Mouse (Mus musculus): ENCODE measurements at regions not wholly inside any gene's neighbourhood (a gene's known extent, or its start where the extent isn't known, plus 50 kb on each side); places are given as distances from the start of the nearest gene placed in this dataset.

DNA sequence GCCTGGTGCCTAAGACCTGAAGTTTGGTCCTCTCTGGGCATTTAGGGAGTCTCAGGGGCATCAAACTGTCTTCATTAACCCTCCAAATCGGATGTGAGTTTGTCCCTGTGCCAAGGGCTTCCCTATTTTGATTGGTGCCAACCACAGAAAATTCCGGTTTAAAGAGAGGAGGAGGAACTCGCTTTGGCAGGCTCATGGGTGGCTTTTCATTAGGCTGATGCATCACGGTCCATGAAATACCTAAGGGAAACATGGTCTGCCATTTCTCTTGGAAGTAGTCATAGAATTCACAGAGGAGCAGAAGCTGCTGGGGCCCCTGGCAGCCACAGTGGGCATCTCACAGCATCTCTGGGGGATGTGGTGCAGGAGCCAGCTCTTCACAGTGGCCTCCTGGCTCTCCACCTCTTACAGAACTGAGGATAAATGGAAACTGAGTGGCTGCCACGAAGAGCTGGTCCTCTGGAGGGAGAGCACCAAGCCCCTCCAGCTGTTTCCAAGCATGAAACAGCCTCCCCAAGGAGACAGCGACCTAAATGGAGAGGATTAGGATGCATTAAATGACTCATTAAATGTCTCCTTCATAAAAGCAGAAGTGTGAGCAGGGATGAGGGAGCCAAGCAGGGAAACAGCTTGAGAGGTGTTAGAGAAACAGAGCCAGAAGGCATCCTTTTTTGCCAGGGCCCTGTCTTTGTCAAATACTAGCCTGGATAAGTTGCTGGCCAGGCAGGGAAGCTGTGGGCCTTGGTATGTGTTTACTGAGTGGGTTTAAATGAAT, 277.9 kb downstream of the Glrx3 start:
- WGBS: 62% methylated on average over 6 of the region's 6 CpGs
- H3K4me2 ChIP-seq: no peak overlapping the region
- H3K36me3 ChIP-seq: no peaks in the 10 kb centered on the region
- no peak overlapping the region for H3K27ac ChIP-seq
- H3K9me3 ChIP-seq: no peaks in the 10 kb centered on the region
- H3K4me1 ChIP-seq: no peaks in the 10 kb centered on the region
- no peaks in the 10 kb centered on the region for H3K27me3 ChIP-seq (replicated peaks)
- H3K4me3 ChIP-seq (replicated peaks): no peak overlapping the region
- no peak overlapping the region for H3K9ac ChIP-seq
- ATAC-seq (ENCODE audit: insufficient read depth, low FRiP score, low read depth): no peak

- no peaks in the 10 kb centered on the region for H3K36me3 ChIP-seq
- no peak overlapping the region for H3K4me2 ChIP-seq
- WGBS: 45% methylated on average over 7 of the region's 7 CpGs
- no peaks in the 10 kb centered on the region; the same call in 1 of the 2 replicates for H3K4me1 ChIP-seq
- H3K9ac ChIP-seq: no peak overlapping the region
- H3K27me3 ChIP-seq (replicated peaks): no peaks in the 10 kb centered on the region
- no peaks in the 10 kb centered on the region for H3K9me3 ChIP-seq
- ATAC-seq (ENCODE audit: insufficient read depth, low FRiP score, low read depth): no peak
- H3K27ac ChIP-seq: no peak overlapping the region
- H3K4me3 ChIP-seq (replicated peaks): no peak overlapping the region
These were observed 286.1 kb downstream of the Glrx3 start for GRCm38 (mm10) chr7:137723361-137724040.

GRCm38 (mm10) chr7:137726031-137726430, 288.6 kb downstream of the Glrx3 start:
- 56% methylated on average over 7 of the region's 7 CpGs for WGBS
- H3K9me3 ChIP-seq: no peaks in the 10 kb centered on the region

DNA sequence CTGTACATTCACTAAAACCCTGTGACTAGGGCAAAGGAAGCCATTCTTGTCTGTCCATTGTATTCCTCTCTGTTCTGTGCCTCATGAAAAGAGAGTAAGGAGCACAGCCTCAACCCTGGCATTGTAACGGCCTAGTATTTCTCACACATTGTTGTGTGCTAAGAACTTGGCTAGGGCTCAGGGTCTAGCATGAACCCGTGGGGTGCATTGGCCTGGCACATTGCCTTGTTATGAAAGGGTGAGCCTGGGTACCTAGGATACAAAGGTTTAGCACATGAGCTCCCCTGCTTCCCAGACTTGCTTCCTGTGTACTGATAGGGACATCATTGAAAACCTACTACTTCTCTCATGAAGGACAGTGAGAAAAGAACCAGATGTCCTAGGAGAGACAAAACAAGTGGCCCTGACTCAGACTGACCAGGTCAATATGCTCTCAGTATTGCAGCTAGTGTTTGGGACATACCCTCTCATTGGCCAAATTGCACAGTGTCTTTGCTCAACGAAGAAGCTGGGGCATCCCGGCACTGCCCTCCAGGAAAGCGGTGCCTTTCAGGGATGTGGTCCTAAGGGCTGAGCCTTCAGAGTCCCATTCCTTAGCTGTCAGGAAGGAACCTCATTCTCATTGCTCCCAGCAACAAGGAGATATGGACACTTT, 298.6 kb downstream of the Glrx3 start:
- Histone ChIP-seq H3K27ac (no peak overlapping the region), H3K9me3 (no peaks in the 10 kb centered on the region), H3K4me2 (no peak overlapping the region), H3K9ac (no peak overlapping the region), H3K4me3 (replicated peaks) (no peak overlapping the region), H3K4me1 (no peaks in the 10 kb centered on the region), H3K27me3 (replicated peaks) (no peaks in the 10 kb centered on the region), H3K36me3 (no peaks in the 10 kb centered on the region)
- no peak for ATAC-seq (ENCODE audit: insufficient read depth, low FRiP score, low read depth)
- WGBS: 87% methylated on average over 5 of the region's 5 CpGs

More at GRCm38 (mm10) chr7:137726031-137726430, 288.6 kb downstream of the Glrx3 start:
- no peaks in the 10 kb centered on the region; the same call in 1 of the 2 replicates for H3K4me1 ChIP-seq
- H3K27ac ChIP-seq: no peak overlapping the region
- no peaks in the 10 kb centered on the region for H3K27me3 ChIP-seq (replicated peaks)
- H3K9ac ChIP-seq: no peak overlapping the region
- H3K4me3 ChIP-seq (replicated peaks): no peak overlapping the region
- peak; percentile 31; the same call in 1 of the 2 replicates for ATAC-seq (ENCODE audit: insufficient read depth, low FRiP score, low read depth)
- no peak overlapping the region for H3K4me2 ChIP-seq
- H3K36me3 ChIP-seq: no peaks in the 10 kb centered on the region

- Histone ChIP-seq H3K4me2 (no peak overlapping the region), H3K9me3 (no peaks in the 10 kb centered on the region), H3K9ac (no peak overlapping the region), H3K36me3 (no peaks in the 10 kb centered on the region), H3K4me1 (no peaks in the 10 kb centered on the region), H3K27ac (no peak overlapping the region), H3K4me3 (replicated peaks) (no peak overlapping the region), H3K27me3 (replicated peaks) (no peaks in the 10 kb centered on the region)
- no peak for ATAC-seq (ENCODE audit: insufficient read depth, low FRiP score, low read depth)
- WGBS: 56% methylated on average over 3 of the region's 3 CpGs
These were observed 304.3 kb downstream of the Glrx3 start for GRCm38 (mm10) chr7:137741702-137742101.

DNA sequence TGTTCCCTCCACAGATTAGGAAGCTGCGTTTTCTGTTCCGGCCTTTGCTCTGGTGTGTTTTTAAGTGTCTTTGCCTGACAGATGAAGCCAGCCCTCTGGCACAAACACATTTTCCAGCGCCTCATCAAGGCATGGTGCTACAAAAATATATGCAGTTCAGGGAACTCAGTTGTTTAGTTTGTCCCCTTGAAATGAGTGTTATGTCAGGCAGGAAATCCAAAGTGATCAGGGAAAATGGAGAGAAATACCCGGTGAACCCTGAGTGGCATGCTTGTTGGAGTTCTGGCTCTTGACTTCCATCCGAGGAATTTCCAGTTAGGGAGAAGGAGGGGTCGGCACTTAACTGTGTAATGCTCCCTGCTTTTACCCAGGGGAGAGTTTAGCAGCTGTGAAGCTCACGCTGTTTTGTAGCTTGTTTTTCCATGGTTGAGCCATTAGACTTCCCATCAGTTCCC, 304.9 kb downstream of the Glrx3 start:
- H3K4me3 ChIP-seq (replicated peaks): no peak overlapping the region
- H3K4me1 ChIP-seq: no peaks in the 10 kb centered on the region
- no peak overlapping the region for H3K27ac ChIP-seq
- no peaks in the 10 kb centered on the region for H3K9me3 ChIP-seq
- no peak overlapping the region for H3K4me2 ChIP-seq
- WGBS: 34% methylated on average over 7 of the region's 7 CpGs
- H3K27me3 ChIP-seq (replicated peaks): no peaks in the 10 kb centered on the region
- no peak for ATAC-seq (ENCODE audit: insufficient read depth, low FRiP score, low read depth)
- H3K9ac ChIP-seq: no peak overlapping the region
- H3K36me3 ChIP-seq: no peaks in the 10 kb centered on the region

DNA sequence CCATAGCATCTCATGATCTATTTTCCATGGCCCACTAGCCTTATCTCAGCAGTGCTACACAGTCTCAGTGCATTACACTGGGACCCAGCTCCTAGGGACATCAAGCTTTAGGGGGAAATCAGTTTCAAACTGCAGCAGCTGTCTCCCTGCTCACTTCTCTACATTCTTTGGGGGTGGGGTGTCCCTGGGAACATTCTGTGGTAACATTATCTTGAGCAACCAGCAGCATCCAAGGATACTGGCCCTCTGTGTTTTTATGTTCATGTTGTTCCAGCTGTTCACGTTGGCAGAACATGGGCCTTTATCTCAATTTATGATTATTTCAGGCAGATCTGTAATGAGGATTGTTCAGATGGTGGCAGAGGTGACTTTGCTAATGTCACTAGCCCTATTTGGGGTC, 308.2 kb downstream of the Glrx3 start:
- Histone ChIP-seq H3K4me2 (no peak overlapping the region), H3K9ac (no peak overlapping the region), H3K4me3 (replicated peaks) (no peak overlapping the region), H3K9me3 (no peaks in the 10 kb centered on the region), H3K36me3 (no peaks in the 10 kb centered on the region), H3K27me3 (replicated peaks) (no peaks in the 10 kb centered on the region), H3K27ac (no peak overlapping the region), H3K4me1 (no peaks in the 10 kb centered on the region)
- WGBS: 73% methylated on average over 1 of the region's 1 CpGs
- no peak for ATAC-seq (ENCODE audit: insufficient read depth, low FRiP score, low read depth)

DNA sequence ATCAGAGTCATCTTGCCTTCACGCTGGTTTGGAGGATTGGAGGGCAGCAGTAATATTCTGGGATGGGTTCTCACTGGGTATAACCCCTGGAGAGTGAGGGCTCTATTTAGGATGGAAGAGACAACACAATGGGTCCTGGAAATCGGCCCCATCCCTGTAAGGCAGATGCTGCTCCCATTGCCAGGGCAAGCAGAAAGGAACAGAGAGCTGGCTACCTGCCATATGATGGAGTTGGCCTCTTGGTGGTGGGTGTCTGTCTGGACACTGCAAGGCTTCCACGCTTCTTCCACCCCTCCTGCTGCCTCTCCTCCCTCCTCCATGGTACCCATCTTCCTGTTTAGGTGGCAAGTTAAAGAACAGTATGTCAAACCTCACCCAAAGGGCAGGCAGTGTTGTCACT, 308.6 kb downstream of the Glrx3 start:
- ATAC-seq (ENCODE audit: insufficient read depth, low FRiP score, low read depth): no peak
- H3K4me1 ChIP-seq: no peaks in the 10 kb centered on the region
- no peaks in the 10 kb centered on the region for H3K36me3 ChIP-seq
- H3K9ac ChIP-seq: no peak overlapping the region
- H3K9me3 ChIP-seq: no peaks in the 10 kb centered on the region
- H3K27me3 ChIP-seq (replicated peaks): no peaks in the 10 kb centered on the region
- no peak overlapping the region for H3K4me3 ChIP-seq (replicated peaks)
- 76% methylated on average over 3 of the region's 3 CpGs for WGBS
- H3K27ac ChIP-seq: no peak overlapping the region
- H3K4me2 ChIP-seq: no peak overlapping the region

- 65% methylated on average over 7 of the region's 7 CpGs for WGBS
- H3K9ac ChIP-seq: no peak overlapping the region
- no peaks in the 10 kb centered on the region for H3K4me1 ChIP-seq
- no peaks in the 10 kb centered on the region for H3K9me3 ChIP-seq
- ATAC-seq (ENCODE audit: insufficient read depth, low FRiP score, low read depth): no peak
- no peak overlapping the region for H3K27ac ChIP-seq
- no peak overlapping the region for H3K4me2 ChIP-seq
- H3K27me3 ChIP-seq (replicated peaks): no peaks in the 10 kb centered on the region
- H3K36me3 ChIP-seq: no peaks in the 10 kb centered on the region
- no peak overlapping the region for H3K4me3 ChIP-seq (replicated peaks)
These were observed 311.5 kb downstream of the Glrx3 start for GRCm38 (mm10) chr7:137748936-137749335.

DNA sequence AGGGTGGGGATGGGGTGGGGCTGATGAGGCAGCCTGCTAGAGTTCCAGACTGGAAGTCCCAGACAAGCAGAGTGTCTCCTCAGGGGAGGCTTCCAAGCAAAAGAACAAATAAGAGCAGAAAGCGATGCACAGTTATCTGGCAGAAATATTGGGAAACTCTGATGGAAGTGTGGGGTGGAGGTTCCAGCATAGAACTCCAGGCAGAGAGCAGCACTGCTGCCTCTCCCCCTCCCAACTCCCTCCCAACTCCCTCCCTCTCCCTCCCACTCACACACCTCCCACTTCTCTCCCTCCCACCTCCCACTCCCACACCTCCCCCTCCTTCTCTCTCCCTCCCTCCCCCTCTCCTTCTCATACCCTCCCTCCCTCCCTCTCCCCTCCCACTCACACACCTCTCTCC, 313.3 kb downstream of the Glrx3 start:
- 40% methylated on average over 1 of the region's 1 CpGs for WGBS
- no peak overlapping the region for H3K9ac ChIP-seq
- H3K4me1 ChIP-seq: no peaks in the 10 kb centered on the region
- no peaks in the 10 kb centered on the region for H3K36me3 ChIP-seq
- H3K27ac ChIP-seq: no peak overlapping the region
- no peak overlapping the region for H3K4me3 ChIP-seq (replicated peaks)
- ATAC-seq (ENCODE audit: insufficient read depth, low FRiP score, low read depth): no peak
- no peaks in the 10 kb centered on the region for H3K9me3 ChIP-seq
- H3K27me3 ChIP-seq (replicated peaks): no peaks in the 10 kb centered on the region
- H3K4me2 ChIP-seq: no peak overlapping the region

DNA sequence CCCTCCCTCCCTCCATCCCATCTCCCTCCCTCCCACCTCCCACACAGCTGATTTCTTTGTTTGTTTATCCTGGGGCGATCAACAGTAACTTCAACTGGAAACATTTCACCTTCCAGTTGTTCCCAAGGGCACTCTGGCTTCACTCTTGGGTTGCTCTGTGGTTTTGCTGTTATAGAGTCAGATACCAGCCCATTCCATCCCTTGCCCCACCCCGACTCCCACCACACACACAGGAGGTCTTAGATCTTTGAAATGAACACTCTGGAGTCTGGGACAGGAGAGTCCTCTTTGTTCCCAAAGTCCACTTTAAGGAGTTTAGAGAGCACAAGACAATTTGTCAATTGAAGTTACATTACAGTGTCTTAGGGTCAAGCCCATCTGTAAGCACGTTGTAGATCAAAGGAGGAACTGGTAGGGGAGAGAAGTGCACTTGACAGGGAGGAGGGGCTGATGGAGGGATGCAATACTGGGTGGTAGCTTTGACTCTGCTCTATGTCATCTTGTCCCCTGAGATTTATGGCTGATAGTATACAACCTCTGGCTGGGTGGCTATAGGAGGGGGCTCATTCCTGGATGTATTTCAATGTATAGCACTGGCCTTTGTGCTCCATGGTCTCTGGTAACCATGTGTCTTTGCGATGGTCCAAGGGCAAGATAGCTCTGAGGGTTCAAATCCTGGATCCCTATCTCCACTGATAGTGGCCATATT, 313.9 kb downstream of the Glrx3 start:
- Histone ChIP-seq H3K4me3 (replicated peaks) (no peak overlapping the region), H3K4me1 (no peaks in the 10 kb centered on the region), H3K4me2 (no peak overlapping the region), H3K27ac (no peak overlapping the region), H3K36me3 (no peaks in the 10 kb centered on the region), H3K27me3 (replicated peaks) (no peaks in the 10 kb centered on the region), H3K9ac (no peak overlapping the region), H3K9me3 (no peaks in the 10 kb centered on the region)
- ATAC-seq (ENCODE audit: insufficient read depth, low FRiP score, low read depth): no peak
- WGBS: 27% methylated on average over 4 of the region's 4 CpGs

All from stomach, embryonic 15.5 days (tissue).